Mouse (Mus musculus) brain, embryonic 14.5 days (tissue): Measurements from ENCODE around the gene Scd2. TPM values are rescaled to one million over a fixed set of nuclear protein-coding genes. Genes with fewer than 3 reads are reported as not detected.

Experiments
- DNase-seq: peaks from one replicate; pipeline ENCODE4 v3.0.0-alpha.2; 2011; ENCODE audit warnings: low read depth
- CTCF ChIP-seq: fragments of 200-500 bp; IDR thresholded peaks from 2 replicates; pipeline ENCODE4 v1.5.1; 2012; ENCODE audit warnings: inconsistent platforms, mild to moderate bottlenecking, moderate library complexity, borderline replicate concordance; ENCODE audit not compliant: insufficient read depth, insufficient read length; ENCODE audit errors: extremely low read depth
- POLR2A ChIP-seq: fragments of 200-500 bp; IDR thresholded peaks from 2 replicates; pipeline ENCODE4 v1.6.1; 2012; ENCODE audit warnings: mild to moderate bottlenecking, inconsistent platforms, borderline replicate concordance; ENCODE audit not compliant: poor library complexity, insufficient read depth, insufficient read length, severe bottlenecking; ENCODE audit errors: extremely low read depth
- polyA plus RNA-seq: library from polyadenylated mRNA; depleted of rRNA; stranded (reverse); fragments of >200 nt; gene quantifications from 2 replicates; pipeline ENCODE4 v1.2.3, GENCODE M21; 2012

The Scd2 gene
- polyA plus RNA-seq, 1 experiment = 452 TPM

GRCm38 (mm10) chr19:44282534-44283156, 10.8 kb upstream of the Scd2 start:
- TF ChIP-seq POLR2A (no peak), CTCF (no peak)
- peak; percentile 77 for DNase-seq

GRCm38 (mm10) chr19:44283157-44284024, 10.1 kb upstream of the Scd2 start:
- TF ChIP-seq CTCF (no peak), POLR2A (no peak)
- DNase-seq = peak; percentile 70

- TF ChIP-seq CTCF (no peak), POLR2A (peak; percentile 69; the same call in 1 of the 2 replicates)
- DNase-seq = peak; percentile 99
Measured at GRCm38 (mm10) chr19:44284025-44284695, 9.3 kb upstream of the Scd2 start.

- TF ChIP-seq CTCF (no peak), POLR2A (no peak)
- DNase-seq = no peak
Measured at GRCm38 (mm10) chr19:44284723-44285122, 8.8 kb upstream of the Scd2 start.

GRCm38 (mm10) chr19:44285554-44285953, 7.9 kb upstream of the Scd2 start:
- no peak for DNase-seq

GRCm38 (mm10) chr19:44286109-44286508, 7.4 kb upstream of the Scd2 start:
- TF ChIP-seq POLR2A (no peak), CTCF (no peak)
- DNase-seq = no peak

More at GRCm38 (mm10) chr19:44285554-44285953, 7.9 kb upstream of the Scd2 start:
- TF ChIP-seq CTCF (no peak), POLR2A (no peak)

GRCm38 (mm10) chr19:44287415-44288110, 5.9 kb upstream of the Scd2 start:
- no peak for DNase-seq
- TF ChIP-seq CTCF (no peak), POLR2A (no peak)

- DNase-seq = no peak
- no peak for TF ChIP-seq CTCF
- TF ChIP-seq POLR2A = no peak
Measured at GRCm38 (mm10) chr19:44292083-44292482, 1.4 kb upstream of the Scd2 start.

GRCm38 (mm10) chr19:44292483-44292882, 991 bp upstream of the Scd2 start:
- no peak for DNase-seq
- TF ChIP-seq POLR2A (no peak), CTCF (no peak)

- peak; percentile 99 for DNase-seq
- TF ChIP-seq POLR2A = peak; percentile 85; the same call in 1 of the 2 replicates
- no peak for TF ChIP-seq CTCF
Measured at GRCm38 (mm10) chr19:44293769-44294551, 486 bp downstream of the Scd2 start.

GRCm38 (mm10) chr19:44294588-44295041, 1.1 kb downstream of the Scd2 start:
- peak; percentile 97 for DNase-seq
- TF ChIP-seq CTCF (peak; percentile 95), POLR2A (peak; percentile 81; the same call in 1 of the 2 replicates)
